Mouse (Mus musculus) liver, embryonic 14.5 days (tissue): Measurements from ENCODE around the gene Nup50.

ENCODE experiments used
- CTCF ChIP-seq: IDR thresholded peaks from 2 replicates; pipeline ENCODE4 v1.5.1; 2016; ENCODE audit warnings: antibody characterized with exemption, low read depth, control low read depth
- EP300 ChIP-seq: IDR thresholded peaks from 2 replicates; pipeline ENCODE4 v1.6.1; 2016; ENCODE audit warnings: antibody characterized with exemption, low read depth

DNA sequence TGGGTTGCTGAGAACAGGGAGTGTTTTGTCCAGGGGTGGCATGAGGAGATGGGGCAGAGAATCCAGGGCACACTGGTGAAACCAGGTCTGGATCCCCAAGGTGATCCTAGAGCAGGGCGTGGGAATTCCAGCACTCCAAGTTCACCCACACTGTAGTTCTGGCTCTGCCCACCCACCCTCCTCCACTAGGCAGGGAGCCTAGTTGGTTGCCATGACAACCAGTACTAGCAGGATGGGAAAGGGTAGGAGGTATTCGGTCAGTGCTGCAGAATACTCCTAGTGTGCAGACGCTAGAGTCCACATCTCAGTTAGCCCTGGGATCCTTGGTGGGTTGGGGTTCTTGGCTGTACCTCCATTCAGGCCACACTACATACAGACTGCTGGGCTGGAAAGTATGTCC, 34.6 kb downstream of the Nup50 start:
- no peak for TF ChIP-seq CTCF
- TF ChIP-seq EP300, result no peak
